Mouse (Mus musculus) inflammation-experienced regulatory T-cells (primary cell): ENCODE results near the gene Trpc7. TPM values are rescaled to one million over a fixed set of nuclear protein-coding genes. Genes with fewer than 3 reads are reported as not detected.

Source experiments
- polyA plus RNA-seq, 2 experiments: library from polyadenylated mRNA; unstranded; fragments of 100-300 nt; shearing (Covaris generic); gene quantifications; one replicate each; pipeline ENCODE4 v1.2.1; 2017

Trpc7 gene
- polyA plus RNA-seq: under 1 TPM in 1 of 2 experiments, not detected in 1; 0.48 TPM

GRCm38 (mm10) chr13:56895893-56896292 is at the start of gene Trpc7:
Gene Trpc7, minus strand, starts transcription at chr13:56895993.

DNA sequence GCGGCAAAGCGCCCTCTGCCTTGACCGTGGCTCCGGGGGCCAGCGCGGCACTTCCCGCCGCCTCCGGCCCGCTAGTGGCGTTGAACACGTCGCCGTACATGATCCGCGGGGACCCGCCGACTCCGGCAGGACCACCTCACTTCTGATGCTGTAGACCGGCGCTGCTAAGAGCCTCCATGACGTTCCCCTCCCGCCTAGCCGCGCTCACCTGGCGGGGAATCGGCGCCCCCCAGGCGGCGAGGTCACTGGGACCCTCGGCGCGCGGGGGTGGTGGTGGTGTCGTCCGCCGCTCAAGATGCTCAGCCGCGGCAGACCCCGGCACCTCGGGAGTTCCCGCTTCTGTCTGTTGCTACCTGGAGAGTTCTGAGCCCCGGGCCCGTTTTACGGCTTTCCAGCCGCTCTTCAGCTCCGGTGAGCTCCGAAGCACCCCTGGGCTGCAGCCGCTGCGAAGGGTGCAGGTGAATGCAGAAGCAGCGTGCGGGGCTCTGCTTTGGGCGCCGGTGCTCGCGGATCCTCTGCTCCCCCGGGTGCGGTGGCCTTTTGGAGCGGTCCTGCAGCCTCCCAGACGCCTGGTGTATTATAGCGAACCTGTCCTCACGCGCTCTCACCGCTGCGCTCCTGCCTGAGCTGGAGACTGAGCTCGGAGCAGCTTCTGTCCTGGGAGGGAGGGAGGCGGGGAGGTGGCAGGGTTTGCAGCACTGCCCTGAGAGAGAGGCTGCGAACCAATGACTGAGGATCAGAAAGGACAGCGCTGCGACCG is 142.4 kb downstream of the Trpc7 start, which contains the start of gene Gm45623:
TSS of gene Gm45623 (minus strand) at position 636 of the 760 bp plus-strand sequence.

Other genes with a start within 250 kb of the Trpc7 start
- 10 to 100 TPM; 14.7 to 21.0 TPM for gene Smad5, start 193.0 kb downstream of the Trpc7 start, polyA plus RNA-seq
- gene Gm45623, start 142.2 kb downstream of the Trpc7 start, polyA plus RNA-seq: under 1 TPM in 1 of 2 experiments, not detected in 1; 0.51 TPM